Mouse (Mus musculus) layer of hippocampus, adult 2 months (tissue): Measurements from ENCODE around the gene Spdl1. TPM values are rescaled to one million over a fixed set of nuclear protein-coding genes. Genes with fewer than 3 reads are reported as not detected.

Experiments used
- DNase-seq, 2 experiments: peaks; one replicate each; pipeline ENCODE4 v3.0.0; 2022; ENCODE audit warnings: low spot score in 2 of 2
- H3K27ac ChIP-seq: fragments of 200-600 bp; 2 replicates; pipeline ENCODE4 v1.8.1; 2022
- H3K4me3 ChIP-seq: fragments of 200-600 bp; 2 replicates; pipeline ENCODE4 v1.8.1; 2022; ENCODE audit warnings: mild to moderate bottlenecking
- CTCF ChIP-seq: fragments of 200-600 bp; conservative IDR thresholded peaks from 2 replicates; pipeline ENCODE4 v1.8.1; 2022; ENCODE audit warnings: antibody characterized with exemption, mild to moderate bottlenecking, moderate library complexity
- long read RNA-seq, 2 experiments: library from polyadenylated mRNA; stranded (forward); transcript quantifications; one replicate each; pipeline ENCODE4 v2.0.0; 2021; ENCODE audit warnings: borderline mapping rate in 2 of 2
- total RNA-seq, 2 experiments: library from RNA; stranded (reverse); gene quantifications; 2 replicates each; pipeline ENCODE4 v1.2.3; 2021

The Spdl1 gene
- 1 to 10 TPM in 1 of 2 experiments, under 1 TPM in 1; 0.71 to 1.1 TPM for total RNA-seq
- long read RNA-seq, experiment 1: 0 reads
- long read RNA-seq, experiment 2, partial matches to known transcripts: 0 of 1 reads
- long read RNA-seq, experiment 2, other reads (novel, unspliced or antisense): 0 of 1 reads

GRCm38 (mm10) chr11:34833318-34834086, at the start of gene Spdl1:
Spdl1 (minus strand) TSS chr11:34833641.
- TF ChIP-seq CTCF: no peak
- Histone ChIP-seq H3K27ac (peak within 1 kb of the TSS; percentile 79), H3K4me3 (peak within 1 kb of the TSS; percentile 71)
- peak; percentile 93 to 95 for DNase-seq

GRCm38 (mm10) chr11:34881528-34881927, 48.1 kb upstream of the Spdl1 start:
- TF ChIP-seq CTCF: peak; percentile 91
- Histone ChIP-seq H3K27ac (no peak overlapping the region), H3K4me3 (no peak overlapping the region)
- peak; percentile 47 for DNase-seq

- no peak for TF ChIP-seq CTCF
- no peak for DNase-seq
- no peak overlapping the region for H3K4me3 ChIP-seq
- H3K27ac ChIP-seq: no peak overlapping the region
Measured at GRCm38 (mm10) chr11:34879678-34880077, 46.2 kb upstream of the Spdl1 start.

GRCm38 (mm10) chr11:34873861-34874260, 40.4 kb upstream of the Spdl1 start:
- DNase-seq: no peak
- H3K4me3 ChIP-seq: no peak overlapping the region
- TF ChIP-seq CTCF: no peak
- no peak overlapping the region for H3K27ac ChIP-seq

- DNase-seq: no peak
- TF ChIP-seq CTCF: no peak
- Histone ChIP-seq H3K4me3 (no peak overlapping the region), H3K27ac (no peak overlapping the region)
Measured at GRCm38 (mm10) chr11:34872432-34872831, 39.0 kb upstream of the Spdl1 start.

GRCm38 (mm10) chr11:34871991-34872390, 38.5 kb upstream of the Spdl1 start:
- no peak for DNase-seq
- TF ChIP-seq CTCF: no peak
- Histone ChIP-seq H3K4me3 (no peak overlapping the region), H3K27ac (no peak overlapping the region)

GRCm38 (mm10) chr11:34871456-34871855, 38.0 kb upstream of the Spdl1 start:
- Histone ChIP-seq H3K4me3 (no peak overlapping the region), H3K27ac (no peak overlapping the region)
- no peak for TF ChIP-seq CTCF
- DNase-seq: no peak

GRCm38 (mm10) chr11:34868626-34869025, 35.2 kb upstream of the Spdl1 start:
- TF ChIP-seq CTCF: peak; percentile 76
- H3K27ac ChIP-seq: no peak overlapping the region
- DNase-seq: no peak
- no peak overlapping the region for H3K4me3 ChIP-seq

- H3K4me3 ChIP-seq: no peak overlapping the region
- peak overlapping the region; percentile 48; the same call in 1 of the 2 replicates for H3K27ac ChIP-seq
- TF ChIP-seq CTCF: no peak
- no peak for DNase-seq
Measured at GRCm38 (mm10) chr11:34865741-34866270, 32.4 kb upstream of the Spdl1 start.

- DNase-seq: peak; percentile 49 to 72
Measured at GRCm38 (mm10) chr11:34865181-34865580, 31.7 kb upstream of the Spdl1 start.

GRCm38 (mm10) chr11:34856652-34857051, 23.2 kb upstream of the Spdl1 start:
- no peak for TF ChIP-seq CTCF
- Histone ChIP-seq H3K27ac (no peak overlapping the region), H3K4me3 (no peak overlapping the region)
- no peak for DNase-seq

More at GRCm38 (mm10) chr11:34865181-34865580, 31.7 kb upstream of the Spdl1 start:
- no peak for TF ChIP-seq CTCF
- peak overlapping the region; percentile 48 for H3K27ac ChIP-seq
- H3K4me3 ChIP-seq: no peak overlapping the region

- DNase-seq: no peak
- Histone ChIP-seq H3K27ac (no peak overlapping the region), H3K4me3 (no peak overlapping the region)
- no peak for TF ChIP-seq CTCF
Measured at GRCm38 (mm10) chr11:34846268-34846652, 12.8 kb upstream of the Spdl1 start.

- no peak overlapping the region for H3K27ac ChIP-seq
- no peak for DNase-seq
- no peak for TF ChIP-seq CTCF
Measured at GRCm38 (mm10) chr11:34845567-34846267, 12.3 kb upstream of the Spdl1 start.

More at GRCm38 (mm10) chr11:34845567-34846267, 12.3 kb upstream of the Spdl1 start:
- H3K4me3 ChIP-seq: no peak overlapping the region
